Mouse (Mus musculus): Measurements from ENCODE around the gene Gpc6.

Gpc6 gene

GRCm38 (mm10) chr14:117923667-117924066 is 998.6 kb downstream of the Gpc6 start:
- POLR2A ChIA-PET, result no interaction called here
- CTCF ChIA-PET, result no interaction called here

DNA sequence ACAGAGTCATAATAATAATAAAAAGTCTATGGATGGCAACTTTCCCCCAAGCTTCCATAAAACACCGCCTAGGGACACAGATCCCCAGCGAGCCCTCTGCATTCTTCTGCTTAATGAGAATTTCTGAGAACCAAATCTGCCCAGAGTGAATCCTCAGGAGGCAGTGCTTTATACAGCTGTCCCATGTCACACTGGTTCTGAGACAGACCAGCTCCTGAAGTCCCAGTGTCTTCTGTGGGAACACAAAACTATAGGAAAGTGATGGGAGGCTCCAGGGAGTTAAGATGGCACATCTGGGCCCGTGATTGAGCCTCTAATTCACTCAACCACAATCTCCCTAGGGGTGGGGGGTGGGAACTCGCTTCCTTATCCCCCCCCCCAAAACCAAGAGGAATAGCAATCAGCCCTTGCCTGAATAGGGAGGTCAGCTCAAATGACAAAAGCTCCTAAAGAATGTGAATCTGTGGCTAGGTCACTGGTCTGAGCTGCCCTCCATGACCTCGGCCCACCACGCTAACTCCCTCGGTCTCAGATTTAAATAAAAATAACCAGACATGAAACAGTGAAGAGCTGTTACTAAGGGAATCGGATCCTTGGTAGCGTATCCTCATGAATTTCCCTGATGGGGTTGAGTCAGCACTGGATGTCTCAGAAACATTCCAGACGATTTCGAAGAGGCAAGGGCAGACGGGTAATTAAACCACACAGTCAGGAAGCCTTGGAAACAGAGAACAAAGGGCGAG is 1005.2 kb downstream of the Gpc6 start:
- ChIA-PET POLR2A (interaction anchor here in 3 of 4 experiments (0.6 to 1.5 kb wide), 3 partner anchors 78 to 391 kb away, joined by 3 to 6 read pairs (median 3); no protein-coding TSS in a partner anchor), CTCF (interaction anchor here in 3 of 4 experiments (0.5 to 0.7 kb wide), 3 partner anchors 8 to 103 kb away, joined by 3 to 7 read pairs (median 3); no protein-coding TSS in a partner anchor)

GRCm38 (mm10) chr14:117930848-117931816 is 1006.0 kb downstream of the Gpc6 start:
- POLR2A ChIA-PET, result interaction anchor here in 2 of 4 experiments (1.5 kb wide), 2 partner anchors 78 to 79 kb away, joined by 3 to 6 read pairs; no protein-coding TSS in a partner anchor
- CTCF ChIA-PET, result interaction anchor here in 3 of 4 experiments (0.5 to 0.8 kb wide), 3 partner anchors 7 to 104 kb away, joined by 3 to 7 read pairs (median 3); no protein-coding TSS in a partner anchor

GRCm38 (mm10) chr14:117932163-117932851 is 1007.2 kb downstream of the Gpc6 start:
- CTCF ChIA-PET, result interaction anchor here in 1 of 4 experiments (0.8 kb wide), 1 partner anchor 50 kb away, joined by 3 read pairs; no protein-coding TSS in a partner anchor
- POLR2A ChIA-PET, result interaction anchor here in 1 of 4 experiments (0.7 kb wide), 1 partner anchor 46 kb away, joined by 3 read pairs; no protein-coding TSS in a partner anchor

GRCm38 (mm10) chr14:117938554-117938953 is 1013.4 kb downstream of the Gpc6 start:
- ChIA-PET CTCF (interaction anchor here (0.6 to 1.8 kb wide), 16 partner anchors 8 to 1726 kb away, joined by 3 to 10 read pairs (median 4); no protein-coding TSS in a partner anchor), POLR2A (interaction anchor here in 1 of 4 experiments (0.7 kb wide), 2 partner anchors 163 to 863 kb away, joined by 4 to 5 read pairs; no protein-coding TSS in a partner anchor)

DNA sequence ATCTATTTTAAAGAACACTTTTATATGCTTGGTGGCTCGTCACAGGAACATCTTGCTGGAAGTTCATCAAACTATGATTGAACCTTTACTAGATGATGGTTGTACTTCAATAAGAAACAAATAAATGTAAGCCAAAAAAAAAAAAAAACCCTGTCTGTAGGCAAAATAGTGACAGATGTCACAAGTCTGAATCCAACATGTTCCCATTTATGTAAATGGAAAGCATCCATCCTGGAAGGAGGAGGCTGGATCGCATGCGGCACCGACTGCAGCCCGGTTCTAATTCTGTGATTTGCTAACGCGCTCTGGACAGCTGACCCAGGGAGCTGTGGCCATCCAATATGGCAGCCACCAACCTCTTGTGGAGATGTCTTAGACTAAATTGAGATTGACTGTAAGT is 1014.4 kb downstream of the Gpc6 start:
- ChIA-PET POLR2A (no interaction called here), CTCF (interaction anchor here in 1 of 4 experiments (1.8 kb wide), 1 partner anchor 57 kb away, joined by 4 read pairs; no protein-coding TSS in a partner anchor)

- ChIA-PET CTCF (no interaction called here), POLR2A (no interaction called here)
Observed at GRCm38 (mm10) chr14:117945920-117946503, 1020.9 kb downstream of the Gpc6 start.

- ChIA-PET POLR2A (interaction anchor here in 1 of 4 experiments (1.4 kb wide), 1 partner anchor 11 kb away, joined by 3 read pairs; no protein-coding TSS in a partner anchor), CTCF (interaction anchor here in 2 of 4 experiments (1.1 to 3.0 kb wide), 3 partner anchors 11 to 69 kb away, joined by 3 to 14 read pairs (median 6); no protein-coding TSS in a partner anchor)
Observed at GRCm38 (mm10) chr14:117951265-117951664, 1026.2 kb downstream of the Gpc6 start.

GRCm38 (mm10) chr14:117951686-117952085 is 1026.6 kb downstream of the Gpc6 start:
- ChIA-PET POLR2A (no interaction called here), CTCF (interaction anchor here in 2 of 4 experiments (1.1 to 3.0 kb wide), 3 partner anchors 11 to 69 kb away, joined by 3 to 14 read pairs (median 6); no protein-coding TSS in a partner anchor)

- POLR2A ChIA-PET, result no interaction called here
- CTCF ChIA-PET, result interaction anchor here in 1 of 4 experiments (0.7 kb wide), 1 partner anchor 176 kb away, joined by 9 read pairs; no protein-coding TSS in a partner anchor
Observed at GRCm38 (mm10) chr14:117956051-117956450, 1030.9 kb downstream of the Gpc6 start.

DNA sequence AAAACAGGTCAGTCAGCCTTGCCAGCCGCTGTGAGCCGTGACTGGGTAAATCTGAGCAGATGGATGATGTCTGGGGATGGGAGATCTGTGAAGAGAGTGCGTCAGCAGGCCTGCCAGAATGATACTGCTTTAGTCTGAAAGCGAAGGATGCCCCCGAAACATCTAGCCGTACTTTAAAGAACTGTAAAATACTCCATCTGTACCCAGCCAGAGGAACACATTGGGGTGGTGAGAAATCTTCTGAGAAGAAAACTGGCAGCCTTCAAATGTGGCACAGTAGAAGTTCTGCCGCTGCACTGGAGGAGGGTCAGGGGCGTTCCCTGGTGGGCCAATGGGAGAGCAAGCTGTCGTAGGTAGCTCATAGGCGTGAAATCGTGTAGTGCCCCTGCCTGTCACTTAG is 1033.3 kb downstream of the Gpc6 start:
- CTCF ChIA-PET, result interaction anchor here in 1 of 4 experiments (0.6 kb wide), 1 partner anchor 20 kb away, joined by 3 read pairs; no protein-coding TSS in a partner anchor

DNA sequence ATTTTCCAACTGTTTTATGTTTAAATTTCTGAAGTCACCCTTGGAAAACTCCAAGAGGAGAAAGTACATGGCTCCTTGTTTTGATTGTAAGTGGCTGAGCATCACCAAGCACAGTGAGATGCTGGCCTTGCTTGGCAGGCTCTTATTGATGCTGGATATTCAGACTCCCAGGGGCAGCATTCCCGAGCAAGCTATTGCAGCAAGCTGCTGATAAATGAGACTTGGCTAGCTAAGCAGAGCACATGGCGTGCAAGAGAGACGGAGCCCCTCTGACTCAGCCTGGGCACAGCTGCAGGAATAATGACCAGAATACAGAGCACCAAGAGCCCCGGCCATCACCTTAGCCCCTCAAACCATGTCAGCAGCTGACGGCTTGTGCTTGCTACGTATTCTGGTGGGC is 1036.2 kb downstream of the Gpc6 start:
- POLR2A ChIA-PET, result no interaction called here
- CTCF ChIA-PET, result no interaction called here

More for the DNA sequence above, 1033.3 kb downstream of the Gpc6 start:
- POLR2A ChIA-PET, result no interaction called here

DNA sequence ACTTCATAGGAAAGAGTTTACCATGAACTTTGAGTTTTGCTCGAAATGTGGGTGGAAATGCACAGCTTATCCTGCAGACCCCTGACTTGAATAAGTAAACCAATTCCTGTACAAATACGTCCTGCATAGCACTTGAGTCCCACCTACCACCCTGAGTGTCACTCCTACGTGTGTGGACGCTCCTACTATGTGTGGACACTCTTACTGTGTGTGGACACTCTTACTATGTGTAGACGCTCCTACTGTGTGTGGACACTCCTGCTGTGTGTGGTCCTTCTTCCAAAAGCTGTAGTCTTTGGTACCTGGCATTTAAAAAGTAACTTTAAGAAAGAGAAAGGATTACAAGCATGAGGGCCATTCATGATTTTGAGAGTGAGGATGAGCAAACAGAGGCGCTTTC is 1036.7 kb downstream of the Gpc6 start:
- ChIA-PET CTCF (interaction anchor here in 3 of 4 experiments (0.5 to 1.2 kb wide), 10 partner anchors 9 to 144 kb away, joined by 3 to 14 read pairs (median 4); no protein-coding TSS in a partner anchor), POLR2A (interaction anchor here in 1 of 4 experiments (0.7 kb wide), 1 partner anchor 11 kb away, joined by 3 read pairs; no protein-coding TSS in a partner anchor)

GRCm38 (mm10) chr14:117962453-117962852 is 1037.3 kb downstream of the Gpc6 start:
- POLR2A ChIA-PET, result interaction anchor here in 1 of 4 experiments (0.7 kb wide), 1 partner anchor 12 kb away, joined by 3 read pairs; no protein-coding TSS in a partner anchor

DNA sequence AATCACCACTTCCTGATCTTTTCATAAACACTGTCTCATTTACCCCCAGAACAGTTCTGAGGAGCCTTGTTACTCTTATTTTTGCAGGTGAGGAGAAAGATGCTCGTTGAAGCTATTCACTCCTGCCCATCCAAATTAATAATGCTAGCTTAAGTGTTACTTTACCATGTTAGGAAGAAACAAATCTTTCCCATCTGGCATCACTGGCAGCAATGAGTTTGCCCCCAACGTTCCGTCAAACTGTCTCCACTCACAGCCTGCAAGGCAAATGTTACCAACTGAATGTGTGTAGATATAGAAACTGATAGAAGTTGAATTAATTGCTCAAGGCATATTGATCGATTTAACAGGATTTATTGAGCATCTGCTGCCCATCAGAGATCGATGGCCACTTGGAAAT is 1047.5 kb downstream of the Gpc6 start:
- ChIA-PET POLR2A (no interaction called here), CTCF (no interaction called here)

More at GRCm38 (mm10) chr14:117962453-117962852, 1037.3 kb downstream of the Gpc6 start:
- CTCF ChIA-PET, result interaction anchor here in 3 of 4 experiments (0.5 to 1.2 kb wide), 16 partner anchors 8 to 1031 kb away, joined by 3 to 14 read pairs (median 4); no protein-coding TSS in a partner anchor

GRCm38 (mm10) chr14:117981532-117981931 is 1056.4 kb downstream of the Gpc6 start:
- ChIA-PET CTCF (no interaction called here), POLR2A (no interaction called here)

GRCm38 (mm10) chr14:117988444-117988843 is 1063.3 kb downstream of the Gpc6 start:
- ChIA-PET POLR2A (no interaction called here), CTCF (no interaction called here)

- ChIA-PET CTCF (no interaction called here), POLR2A (no interaction called here)
Observed at GRCm38 (mm10) chr14:117990203-117990602, 1065.1 kb downstream of the Gpc6 start.

Data from embryonic stem cell, embryonic (primary cell).